Mouse (Mus musculus): ENCODE measurements at regions not wholly inside any gene's neighbourhood (a gene's known extent, or its start where the extent isn't known, plus 50 kb on each side); places are given as distances from the start of the nearest gene placed in this dataset.

GRCm38 (mm10) chr2:81407372-81407771 lies 645.6 kb upstream of the Zfp804a start:
- Histone ChIP-seq H3K27me3 (ENCODE audit: control insufficient read depth, insufficient read depth, low read length) (no peaks in the 10 kb centered on the region), H3K9ac (ENCODE audit: low read length) (no peak overlapping the region), H3K9me3 (ENCODE audit: control insufficient read depth, low read length) (no peaks in the 10 kb centered on the region), H3K4me3 (ENCODE audit: low read depth, low read length) (no peak overlapping the region), H3K4me1 (replicated peaks; ENCODE audit: control insufficient read depth, insufficient read depth, low read length) (no peaks in the 10 kb centered on the region), H3K36me3 (ENCODE audit: control insufficient read depth, insufficient read depth, low read length) (no peaks in the 10 kb centered on the region), H3K27ac (ENCODE audit: low read depth, low read length) (no peak overlapping the region), H3K4me2 (ENCODE audit: low read depth, low read length, severe bottlenecking) (no peak overlapping the region)
- DNase-seq (ENCODE audit: low spot score) (no peak), ATAC-seq (replicated peaks; ENCODE audit: low FRiP score) (no peak)

- ATAC-seq (replicated peaks; ENCODE audit: low FRiP score) (no peak), DNase-seq (ENCODE audit: low spot score) (no peak)
- no peak overlapping the region for H3K9ac ChIP-seq (ENCODE audit: low read length)
- H3K4me3 ChIP-seq (ENCODE audit: low read depth, low read length), result no peak overlapping the region
- no peaks in the 10 kb centered on the region for H3K36me3 ChIP-seq (ENCODE audit: control insufficient read depth, insufficient read depth, low read length)
- 52% methylated on average over 3 of the region's 3 CpGs for WGBS
- no peak overlapping the region for H3K4me2 ChIP-seq (ENCODE audit: low read depth, low read length, severe bottlenecking)
- H3K27ac ChIP-seq (ENCODE audit: low read depth, low read length), result no peak overlapping the region
- H3K4me1 ChIP-seq (replicated peaks; ENCODE audit: control insufficient read depth, insufficient read depth, low read length), result no peaks in the 10 kb centered on the region
- no peaks in the 10 kb centered on the region for H3K9me3 ChIP-seq (ENCODE audit: control insufficient read depth, low read length)
- no peaks in the 10 kb centered on the region for H3K27me3 ChIP-seq (ENCODE audit: control insufficient read depth, insufficient read depth, low read length)
Observed at GRCm38 (mm10) chr2:81411751-81412150, 641.3 kb upstream of the Zfp804a start.

- Histone ChIP-seq H3K36me3 (ENCODE audit: control insufficient read depth, insufficient read depth, low read length) (no peaks in the 10 kb centered on the region), H3K4me3 (ENCODE audit: low read depth, low read length) (no peak overlapping the region), H3K9ac (ENCODE audit: low read length) (no peak overlapping the region), H3K4me1 (replicated peaks; ENCODE audit: control insufficient read depth, insufficient read depth, low read length) (no peaks in the 10 kb centered on the region), H3K4me2 (ENCODE audit: low read depth, low read length, severe bottlenecking) (no peak overlapping the region), H3K27ac (ENCODE audit: low read depth, low read length) (no peak overlapping the region), H3K27me3 (ENCODE audit: control insufficient read depth, insufficient read depth, low read length) (no peaks in the 10 kb centered on the region), H3K9me3 (ENCODE audit: control insufficient read depth, low read length) (no peaks in the 10 kb centered on the region)
- ATAC-seq (replicated peaks; ENCODE audit: low FRiP score), result no peak
- DNase-seq (ENCODE audit: low spot score), result no peak
- 92% methylated on average over 4 of the region's 4 CpGs for WGBS
Observed at GRCm38 (mm10) chr2:81431411-81431810, 621.6 kb upstream of the Zfp804a start.

- Histone ChIP-seq H3K9me3 (ENCODE audit: control insufficient read depth, low read length) (no peaks in the 10 kb centered on the region), H3K4me3 (ENCODE audit: low read depth, low read length) (no peak overlapping the region), H3K4me1 (replicated peaks; ENCODE audit: control insufficient read depth, insufficient read depth, low read length) (no peaks in the 10 kb centered on the region), H3K4me2 (ENCODE audit: low read depth, low read length, severe bottlenecking) (no peak overlapping the region), H3K27ac (ENCODE audit: low read depth, low read length) (no peak overlapping the region), H3K36me3 (ENCODE audit: control insufficient read depth, insufficient read depth, low read length) (no peaks in the 10 kb centered on the region), H3K27me3 (ENCODE audit: control insufficient read depth, insufficient read depth, low read length) (no peaks in the 10 kb centered on the region), H3K9ac (ENCODE audit: low read length) (no peak overlapping the region)
- ATAC-seq (replicated peaks; ENCODE audit: low FRiP score) (no peak; the same call in 1 of the 2 replicates), DNase-seq (ENCODE audit: low spot score) (no peak)
- 90% methylated on average over 11 of the region's 11 CpGs for WGBS
Observed at GRCm38 (mm10) chr2:81439082-81439481, 613.9 kb upstream of the Zfp804a start.

GRCm38 (mm10) chr2:81440929-81441328 lies 612.1 kb upstream of the Zfp804a start:
- no peak overlapping the region for H3K4me2 ChIP-seq (ENCODE audit: low read depth, low read length, severe bottlenecking)
- no peak overlapping the region for H3K4me3 ChIP-seq (ENCODE audit: low read depth, low read length)
- DNase-seq (ENCODE audit: low spot score) (no peak), ATAC-seq (replicated peaks; ENCODE audit: low FRiP score) (no peak)
- no peaks in the 10 kb centered on the region for H3K27me3 ChIP-seq (ENCODE audit: control insufficient read depth, insufficient read depth, low read length)
- no peaks in the 10 kb centered on the region for H3K9me3 ChIP-seq (ENCODE audit: control insufficient read depth, low read length)
- no peak overlapping the region for H3K27ac ChIP-seq (ENCODE audit: low read depth, low read length)
- H3K9ac ChIP-seq (ENCODE audit: low read length), result no peak overlapping the region
- no peaks in the 10 kb centered on the region for H3K36me3 ChIP-seq (ENCODE audit: control insufficient read depth, insufficient read depth, low read length)
- H3K4me1 ChIP-seq (replicated peaks; ENCODE audit: control insufficient read depth, insufficient read depth, low read length), result no peaks in the 10 kb centered on the region

- DNase-seq (ENCODE audit: low spot score) (no peak), ATAC-seq (replicated peaks; ENCODE audit: low FRiP score) (0 out of 2 replicates have a peak, but pooled peaks have one; percentile 44)
- no peak overlapping the region for H3K4me2 ChIP-seq (ENCODE audit: low read depth, low read length, severe bottlenecking)
- H3K36me3 ChIP-seq (ENCODE audit: control insufficient read depth, insufficient read depth, low read length), result no peaks in the 10 kb centered on the region
- H3K9me3 ChIP-seq (ENCODE audit: control insufficient read depth, low read length), result no peaks in the 10 kb centered on the region
- H3K27me3 ChIP-seq (ENCODE audit: control insufficient read depth, insufficient read depth, low read length), result no peaks in the 10 kb centered on the region
- H3K27ac ChIP-seq (ENCODE audit: low read depth, low read length), result no peak overlapping the region
- WGBS, result 46% methylated on average over 1 of the region's 1 CpGs
- H3K4me3 ChIP-seq (ENCODE audit: low read depth, low read length), result no peak overlapping the region
- H3K9ac ChIP-seq (ENCODE audit: low read length), result no peak overlapping the region
- H3K4me1 ChIP-seq (replicated peaks; ENCODE audit: control insufficient read depth, insufficient read depth, low read length), result no peaks in the 10 kb centered on the region
Observed at GRCm38 (mm10) chr2:81450514-81450913, 602.5 kb upstream of the Zfp804a start.

- H3K4me2 ChIP-seq (ENCODE audit: low read depth, low read length, severe bottlenecking), result no peak overlapping the region
- no peak overlapping the region for H3K27ac ChIP-seq (ENCODE audit: low read depth, low read length)
- H3K27me3 ChIP-seq (ENCODE audit: control insufficient read depth, insufficient read depth, low read length), result no peaks in the 10 kb centered on the region
- no peak for ATAC-seq (replicated peaks; ENCODE audit: low FRiP score)
- H3K9me3 ChIP-seq (ENCODE audit: control insufficient read depth, low read length), result no peaks in the 10 kb centered on the region
- 57% methylated on average over 2 of the region's 2 CpGs for WGBS
- no peak overlapping the region for H3K4me3 ChIP-seq (ENCODE audit: low read depth, low read length)
- H3K4me1 ChIP-seq (replicated peaks; ENCODE audit: control insufficient read depth, insufficient read depth, low read length), result no peaks in the 10 kb centered on the region
- no peak overlapping the region for H3K9ac ChIP-seq (ENCODE audit: low read length)
- no peaks in the 10 kb centered on the region for H3K36me3 ChIP-seq (ENCODE audit: control insufficient read depth, insufficient read depth, low read length)
- no peak for DNase-seq (ENCODE audit: low spot score)
Observed at GRCm38 (mm10) chr2:81488821-81489220, 564.2 kb upstream of the Zfp804a start.

GRCm38 (mm10) chr2:81506985-81507384 lies 546.0 kb upstream of the Zfp804a start:
- WGBS, result 93% methylated on average over 1 of the region's 1 CpGs
- Histone ChIP-seq H3K9ac (ENCODE audit: low read length) (no peak overlapping the region), H3K4me2 (ENCODE audit: low read depth, low read length, severe bottlenecking) (no peak overlapping the region), H3K4me1 (replicated peaks; ENCODE audit: control insufficient read depth, insufficient read depth, low read length) (no peaks in the 10 kb centered on the region), H3K27ac (ENCODE audit: low read depth, low read length) (no peak overlapping the region), H3K9me3 (ENCODE audit: control insufficient read depth, low read length) (no peaks in the 10 kb centered on the region), H3K4me3 (ENCODE audit: low read depth, low read length) (no peak overlapping the region), H3K27me3 (ENCODE audit: control insufficient read depth, insufficient read depth, low read length) (no peaks in the 10 kb centered on the region), H3K36me3 (ENCODE audit: control insufficient read depth, insufficient read depth, low read length) (no peaks in the 10 kb centered on the region)
- DNase-seq (ENCODE audit: low spot score) (no peak), ATAC-seq (replicated peaks; ENCODE audit: low FRiP score) (no peak)

- 89% methylated on average over 4 of the region's 4 CpGs for WGBS
- Histone ChIP-seq H3K27ac (ENCODE audit: low read depth, low read length) (no peak overlapping the region), H3K9me3 (ENCODE audit: control insufficient read depth, low read length) (no peaks in the 10 kb centered on the region), H3K27me3 (ENCODE audit: control insufficient read depth, insufficient read depth, low read length) (no peaks in the 10 kb centered on the region), H3K4me1 (replicated peaks; ENCODE audit: control insufficient read depth, insufficient read depth, low read length) (no peaks in the 10 kb centered on the region), H3K9ac (ENCODE audit: low read length) (no peak overlapping the region), H3K4me2 (ENCODE audit: low read depth, low read length, severe bottlenecking) (no peak overlapping the region), H3K4me3 (ENCODE audit: low read depth, low read length) (no peak overlapping the region), H3K36me3 (ENCODE audit: control insufficient read depth, insufficient read depth, low read length) (no peaks in the 10 kb centered on the region)
- no peak for DNase-seq (ENCODE audit: low spot score)
- no peak for ATAC-seq (replicated peaks; ENCODE audit: low FRiP score)
Observed at GRCm38 (mm10) chr2:81513030-81513579, 539.9 kb upstream of the Zfp804a start.

Data from forebrain, embryonic 11.5 days (tissue).